Mouse (Mus musculus) thymus, adult 18-20 months (tissue): Measurements from ENCODE around the gene Foxp4.

Experiments used
- DNase-seq, 2 experiments: peaks; one replicate each; pipeline ENCODE4 v3.0.0; 2022; ENCODE audit warnings: mixed read lengths in 2 of 2

The Foxp4 gene

GRCm38 (mm10) chr17:47889727-47890126, 34.7 kb downstream of the Foxp4 start:
- DNase-seq = no peak

- no peak for DNase-seq
Observed at GRCm38 (mm10) chr17:47889267-47889666, 35.2 kb downstream of the Foxp4 start.

- DNase-seq = no peak
Observed at GRCm38 (mm10) chr17:47888641-47889040, 35.8 kb downstream of the Foxp4 start.

- DNase-seq = no peak
Observed at GRCm38 (mm10) chr17:47888155-47888455, 36.3 kb downstream of the Foxp4 start.

GRCm38 (mm10) chr17:47887381-47888154, 36.9 kb downstream of the Foxp4 start:
- DNase-seq = no peak

GRCm38 (mm10) chr17:47883099-47883498, 41.3 kb downstream of the Foxp4 start:
- DNase-seq = no peak

GRCm38 (mm10) chr17:47881330-47881729, 43.1 kb downstream of the Foxp4 start:
- no peak for DNase-seq

GRCm38 (mm10) chr17:47879207-47879606, 45.2 kb downstream of the Foxp4 start:
- DNase-seq = no peak

- no peak for DNase-seq
Observed at GRCm38 (mm10) chr17:47878378-47879089, 45.9 kb downstream of the Foxp4 start.

- no peak for DNase-seq
Observed at GRCm38 (mm10) chr17:47877715-47878377, 46.6 kb downstream of the Foxp4 start.

GRCm38 (mm10) chr17:47876776-47877714, 47.4 kb downstream of the Foxp4 start:
- no peak for DNase-seq

- DNase-seq = peak; percentile 76 to 86
Observed at GRCm38 (mm10) chr17:47873341-47873791, 51.1 kb downstream of the Foxp4 start.

GRCm38 (mm10) chr17:47872311-47873011, 52.0 kb downstream of the Foxp4 start:
- DNase-seq = no peak

GRCm38 (mm10) chr17:47869874-47870273, 54.6 kb downstream of the Foxp4 start:
- no peak for DNase-seq

- DNase-seq = no peak
Observed at GRCm38 (mm10) chr17:47866037-47866436, 58.4 kb downstream of the Foxp4 start.

- peak; percentile 59 to 66 for DNase-seq
Observed at GRCm38 (mm10) chr17:47864496-47864895, 59.9 kb downstream of the Foxp4 start.

- no peak for DNase-seq
Observed at GRCm38 (mm10) chr17:47863437-47863836, 61.0 kb downstream of the Foxp4 start.

GRCm38 (mm10) chr17:47863023-47863422, 61.4 kb downstream of the Foxp4 start:
- no peak for DNase-seq

GRCm38 (mm10) chr17:47855544-47855943, 68.9 kb downstream of the Foxp4 start:
- no peak for DNase-seq

- no peak for DNase-seq
Observed at GRCm38 (mm10) chr17:47854908-47855307, 69.5 kb downstream of the Foxp4 start.

- no peak for DNase-seq
Observed at GRCm38 (mm10) chr17:47853760-47854159, 70.7 kb downstream of the Foxp4 start.

- no peak for DNase-seq
Observed at GRCm38 (mm10) chr17:47853336-47853735, 71.1 kb downstream of the Foxp4 start.
